Mouse (Mus musculus) thymus, adult 2 months (tissue): ENCODE measurements at regions not wholly inside any gene's neighbourhood (a gene's known extent, or its start where the extent isn't known, plus 50 kb on each side); places are given as distances from the start of the nearest gene placed in this dataset.

Source experiments
- DNase-seq: peaks from one replicate; pipeline ENCODE4 v3.0.0; 2021
- H3K27ac ChIP-seq: fragments of 200-500 bp; 2 replicates; pipeline ENCODE4 v1.5.1; 2012; ENCODE audit warnings: low read length, control low read depth; ENCODE audit not compliant: control insufficient read depth, insufficient read depth
- H3K27me3 ChIP-seq: fragments of 200-500 bp; 2 replicates; pipeline ENCODE4 v1.6.1; 2012; ENCODE audit warnings: mild to moderate bottlenecking, low read length, moderate library complexity, mixed read lengths; ENCODE audit not compliant: control insufficient read depth, insufficient read depth
- H3K36me3 ChIP-seq: fragments of 200-500 bp; 2 replicates; pipeline ENCODE4 v1.6.1; 2012; ENCODE audit warnings: mild to moderate bottlenecking, low read length, moderate library complexity; ENCODE audit not compliant: control insufficient read depth, insufficient read depth
- H3K4me1 ChIP-seq: fragments of 200-500 bp; replicated peaks from 2 replicates; pipeline ENCODE4 v1.6.1; 2012; ENCODE audit warnings: low read length; ENCODE audit not compliant: control insufficient read depth, insufficient read depth
- H3K4me3 ChIP-seq: fragments of 200-500 bp; 2 replicates; pipeline ENCODE4 v1.5.1; 2012; ENCODE audit warnings: mild to moderate bottlenecking, low read length, control low read depth, moderate library complexity; ENCODE audit not compliant: control insufficient read depth, insufficient read depth
- CTCF ChIP-seq: fragments of 200-500 bp; IDR thresholded peaks from 2 replicates; pipeline ENCODE4 v1.5.1; 2012; ENCODE audit warnings: mild to moderate bottlenecking, control low read depth, low read length, moderate library complexity, borderline replicate concordance; ENCODE audit not compliant: control insufficient read depth, poor library complexity, insufficient read depth; ENCODE audit errors: extremely low read depth
- POLR2A ChIP-seq: fragments of 200-500 bp; IDR thresholded peaks from 2 replicates; pipeline ENCODE4 v1.6.1; 2012; ENCODE audit warnings: mild to moderate bottlenecking, low read length, control low read depth, moderate library complexity; ENCODE audit not compliant: control insufficient read depth, poor library complexity, insufficient read depth; ENCODE audit errors: extremely low read depth
- WGBS: fragments of 180-500 bp; shearing (Covaris S2); methylation state at CpG from one replicate; pipeline ENCODE4 v1.1.7; 2018; 5-methylcytosine and 5-hydroxymethylcytosine counted together

DNA sequence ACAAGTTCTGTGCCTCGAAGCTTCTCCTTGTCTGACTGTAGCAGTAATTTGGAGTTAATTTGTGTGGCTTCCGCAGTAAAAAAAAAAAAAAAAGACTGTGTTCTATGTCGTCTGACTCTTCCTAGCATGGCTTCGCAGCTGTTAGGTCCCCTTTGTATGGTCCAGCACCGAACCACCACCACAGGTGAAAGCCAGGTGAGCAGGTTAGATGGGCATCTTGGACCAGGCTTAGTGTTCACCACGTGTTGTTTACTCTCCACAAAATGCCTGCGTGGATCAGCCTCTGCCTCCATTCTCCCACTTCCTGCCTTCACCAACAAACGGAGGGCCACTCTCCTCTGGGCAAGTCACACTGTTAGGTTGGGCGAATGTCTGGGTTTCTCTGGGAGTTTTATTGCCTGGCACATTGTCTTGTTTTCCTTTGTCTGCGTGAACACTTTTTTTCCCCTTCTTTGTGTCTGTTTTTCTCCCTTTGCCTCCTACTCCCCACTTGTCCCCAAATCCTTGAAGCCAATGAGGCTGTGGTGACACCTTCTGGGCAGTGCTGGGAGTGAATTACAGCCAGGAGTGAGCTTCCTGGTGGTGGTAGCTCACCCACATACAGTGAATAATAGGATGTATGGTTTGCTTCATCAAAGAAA, 308.1 kb upstream of the Pmfbp1 start:
- DNase-seq = peak; percentile 4
- Histone ChIP-seq H3K4me3 (no peak overlapping the region), H3K27me3 (no peaks in the 10 kb centered on the region), H3K27ac (no peak overlapping the region), H3K36me3 (no peaks in the 10 kb centered on the region), H3K4me1 (no peaks in the 10 kb centered on the region)
- WGBS = 33% methylated on average over 10 of the region's 10 CpGs
- TF ChIP-seq CTCF = no peak
- no peak for TF ChIP-seq POLR2A

DNA sequence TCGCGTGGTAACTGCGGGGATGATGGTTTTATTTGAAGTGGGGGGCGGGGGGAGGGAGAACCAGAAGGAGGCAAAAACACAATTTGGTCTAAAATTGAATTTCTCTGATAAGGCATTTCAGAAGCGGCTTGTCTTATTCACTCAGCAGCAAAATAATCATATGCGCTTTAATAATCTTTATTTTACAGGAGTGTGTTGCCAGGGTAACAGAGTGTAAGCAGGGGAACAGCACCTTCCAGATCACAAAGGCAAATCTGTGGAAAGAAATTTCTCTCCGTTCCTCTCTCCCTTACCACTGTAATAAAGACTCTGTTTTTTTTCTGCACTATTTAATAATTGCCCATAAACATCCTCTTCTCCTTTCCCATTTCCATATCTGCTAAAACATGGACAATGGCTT, 306.2 kb upstream of the Pmfbp1 start:
- H3K27ac ChIP-seq = no peak overlapping the region
- H3K4me1 ChIP-seq = no peaks in the 10 kb centered on the region
- WGBS = 86% methylated on average over 7 of the region's 7 CpGs
- H3K27me3 ChIP-seq = no peaks in the 10 kb centered on the region
- no peaks in the 10 kb centered on the region for H3K36me3 ChIP-seq
- TF ChIP-seq POLR2A (no peak), CTCF (no peak)
- no peak for DNase-seq
- H3K4me3 ChIP-seq = no peak overlapping the region

DNA sequence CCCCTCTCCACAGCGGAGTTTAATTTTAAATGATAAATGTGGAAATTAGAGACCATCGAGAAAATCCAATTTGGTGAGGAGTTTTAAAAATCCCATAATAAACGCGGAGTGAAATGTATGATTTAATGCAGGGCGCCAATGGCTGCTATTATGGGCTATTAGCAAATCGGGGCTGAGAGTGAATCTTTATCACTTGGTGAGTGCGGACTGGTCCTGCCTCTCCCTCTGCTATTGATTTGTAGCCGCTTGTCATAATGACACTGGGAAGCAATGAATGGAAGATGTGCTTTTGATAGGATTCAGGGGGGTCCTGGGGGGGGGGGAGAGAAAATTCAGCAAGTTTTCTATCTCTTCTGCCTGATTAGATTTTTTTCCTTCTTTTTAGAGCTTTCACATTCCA, 279.6 kb upstream of the Pmfbp1 start:
- no peaks in the 10 kb centered on the region for H3K4me1 ChIP-seq
- H3K36me3 ChIP-seq = no peaks in the 10 kb centered on the region
- TF ChIP-seq CTCF (no peak), POLR2A (no peak)
- no peak for DNase-seq
- no peak overlapping the region for H3K4me3 ChIP-seq
- no peaks in the 10 kb centered on the region for H3K27me3 ChIP-seq
- no peak overlapping the region for H3K27ac ChIP-seq
- WGBS = 96% methylated on average over 8 of the region's 8 CpGs

DNA sequence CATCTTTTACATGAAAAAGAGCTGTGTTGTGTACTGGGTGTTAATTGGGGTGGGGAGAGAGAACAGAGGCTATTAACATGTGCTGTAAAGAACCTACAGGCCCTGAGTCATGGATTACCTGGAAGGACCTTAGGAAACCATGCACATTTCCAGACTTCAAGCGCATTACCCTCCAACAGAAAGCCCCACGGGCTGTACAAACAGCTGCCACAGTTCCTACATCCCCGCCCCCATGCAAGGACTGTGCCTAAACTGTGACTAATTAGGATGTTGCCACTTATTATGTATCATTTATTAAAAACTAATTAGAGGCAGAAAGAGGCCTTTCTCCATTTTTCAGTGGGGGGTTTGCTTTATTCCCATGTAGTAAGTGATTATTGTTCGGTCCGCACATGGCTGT, 277.5 kb upstream of the Pmfbp1 start:
- DNase-seq = no peak
- no peak overlapping the region for H3K27ac ChIP-seq
- H3K36me3 ChIP-seq = no peaks in the 10 kb centered on the region
- no peaks in the 10 kb centered on the region for H3K27me3 ChIP-seq
- H3K4me1 ChIP-seq = no peaks in the 10 kb centered on the region
- 94% methylated on average over 5 of the region's 5 CpGs for WGBS
- TF ChIP-seq CTCF (no peak), POLR2A (no peak)
- H3K4me3 ChIP-seq = no peak overlapping the region

DNA sequence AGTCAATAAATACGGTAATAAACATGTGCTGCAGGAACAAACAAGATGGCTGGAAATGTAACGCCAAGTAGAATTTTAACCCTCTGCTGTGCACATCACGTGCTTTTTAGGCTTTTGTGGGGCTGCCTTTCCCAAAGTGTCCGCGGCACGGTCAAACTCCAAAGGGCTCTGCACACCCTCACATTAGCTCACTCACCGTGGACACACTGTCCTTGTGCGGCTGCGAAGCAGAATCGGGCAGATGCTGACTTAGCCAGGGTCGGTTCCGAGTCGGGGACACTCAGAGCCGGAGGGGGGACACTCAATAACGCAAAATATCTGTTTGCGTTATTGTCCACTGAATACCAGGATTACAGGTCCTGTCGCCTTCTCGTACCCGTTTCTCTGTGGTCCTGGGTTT, 276.5 kb upstream of the Pmfbp1 start:
- Histone ChIP-seq H3K4me3 (no peak overlapping the region), H3K27ac (no peak overlapping the region), H3K27me3 (no peaks in the 10 kb centered on the region), H3K4me1 (no peaks in the 10 kb centered on the region), H3K36me3 (no peaks in the 10 kb centered on the region)
- DNase-seq = no peak
- TF ChIP-seq CTCF (no peak), POLR2A (no peak)
- WGBS = 97% methylated on average over 19 of the region's 19 CpGs

DNA sequence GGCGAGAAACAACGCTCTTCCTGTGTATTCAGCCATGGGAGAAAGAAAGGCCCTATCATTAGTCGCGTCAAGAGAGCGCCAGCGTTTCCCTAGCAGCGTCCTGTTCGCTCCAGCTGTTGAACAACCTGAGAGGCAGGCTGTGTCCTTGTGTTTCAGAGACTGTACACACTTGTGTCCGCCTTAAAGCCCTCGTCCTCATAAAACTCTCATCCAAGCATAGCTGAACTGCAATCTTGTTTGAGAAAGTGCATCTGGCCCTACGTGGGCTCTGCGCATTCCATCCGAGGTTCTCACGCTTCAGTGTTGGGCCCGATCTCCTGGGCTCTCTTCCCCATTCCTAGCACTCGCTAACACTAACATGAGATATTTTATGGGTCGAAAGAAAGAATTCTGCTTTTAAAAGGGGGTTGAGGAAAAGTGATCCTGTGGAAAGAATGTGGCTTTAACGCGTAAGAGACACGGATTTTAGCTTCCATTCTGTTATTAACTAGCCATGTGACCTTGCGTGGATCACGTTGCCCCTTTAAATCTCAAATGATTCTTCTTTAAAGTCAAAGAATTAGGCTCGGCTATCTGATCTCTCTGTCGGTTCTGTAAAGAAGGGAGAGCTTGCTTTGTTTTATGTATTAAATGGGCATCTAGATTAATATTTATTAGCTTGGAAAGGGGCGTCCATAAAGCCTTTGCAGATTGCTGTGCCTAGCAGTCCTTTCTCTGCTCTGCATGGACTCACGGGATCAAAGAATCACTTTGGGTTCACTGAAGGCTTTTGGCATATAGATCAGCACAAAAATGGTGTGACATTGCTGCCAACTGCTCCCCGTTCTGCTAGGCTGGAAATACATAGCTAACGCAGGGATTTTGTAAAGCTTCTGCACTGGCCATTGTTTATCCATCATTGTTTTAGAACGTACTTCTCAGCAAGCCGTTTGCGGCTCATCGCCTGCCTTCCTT, 261.3 kb upstream of the Pmfbp1 start:
- H3K36me3 ChIP-seq = no peaks in the 10 kb centered on the region
- H3K27ac ChIP-seq = no peak overlapping the region
- no peak for DNase-seq
- no peaks in the 10 kb centered on the region for H3K27me3 ChIP-seq
- H3K4me3 ChIP-seq = no peak overlapping the region
- H3K4me1 ChIP-seq = no peaks in the 10 kb centered on the region
- WGBS = 87% methylated on average over 32 of the region's 32 CpGs
- TF ChIP-seq POLR2A (no peak), CTCF (no peak)
